Mouse (Mus musculus) embryonic fibroblast, embryonic 13.5 days (primary cell): Measurements from ENCODE around the gene Gm10282. TPM values are rescaled to one million over a fixed set of nuclear protein-coding genes. Genes with fewer than 3 reads are reported as not detected.

Experiments
- H3K27ac ChIP-seq: 2 replicates; pipeline ENCODE4 v1.5.1; 2012; ENCODE audit warnings: low read length, control low read depth, inconsistent platforms; ENCODE audit not compliant: insufficient read depth
- H3K4me1 ChIP-seq: 2 replicates; pipeline ENCODE4 v1.6.1; 2011; ENCODE audit warnings: low read length; ENCODE audit not compliant: control insufficient read depth, insufficient read depth
- H3K4me3 ChIP-seq: 2 replicates; pipeline ENCODE4 v1.5.1; 2011; ENCODE audit warnings: mild to moderate bottlenecking, control low read depth, low read length; ENCODE audit not compliant: insufficient read depth
- CTCF ChIP-seq: IDR thresholded peaks from 2 replicates; pipeline ENCODE4 v1.5.1; 2011; ENCODE audit warnings: mild to moderate bottlenecking, control low read depth, low read length, moderate library complexity, borderline replicate concordance; ENCODE audit not compliant: insufficient read depth
- POLR2A ChIP-seq: IDR thresholded peaks from 2 replicates; pipeline ENCODE4 v1.6.1; 2011; ENCODE audit warnings: low read depth, mild to moderate bottlenecking, control low read depth, low read length, moderate library complexity
- polyA plus RNA-seq: library from polyadenylated mRNA; stranded (reverse); fragments of >200 nt; gene quantifications from 2 replicates; pipeline ENCODE4 v1.2.4, GENCODE M21; 2011; ENCODE audit warnings: low read depth; ENCODE audit not compliant: missing spikeins, insufficient read length

Gm10282 gene
- polyA plus RNA-seq, 1 experiment, result 4.6 TPM

DNA sequence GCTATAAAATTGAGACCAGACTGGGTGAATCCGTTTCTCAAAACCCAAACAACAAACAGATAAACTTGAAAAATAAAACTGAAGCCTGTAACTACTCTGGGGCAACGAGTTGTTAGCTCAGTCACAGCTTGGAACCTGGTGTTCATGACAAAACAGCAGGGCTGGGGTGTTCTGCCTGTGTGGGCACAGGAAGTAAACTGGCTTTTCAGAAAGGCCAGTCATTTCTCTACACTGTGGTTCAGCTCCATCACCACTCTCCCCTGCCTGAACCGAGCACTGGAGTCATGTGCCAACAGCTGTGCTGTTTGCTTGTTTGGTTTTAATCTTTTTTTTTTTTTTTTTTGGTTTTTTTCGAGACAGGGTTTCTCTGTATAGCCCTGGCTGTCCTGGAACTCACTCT lies 38.7 kb upstream of the Gm10282 start:
- Histone ChIP-seq H3K4me3 (no peak overlapping the region), H3K27ac (no peak overlapping the region), H3K4me1 (no peaks in the 10 kb centered on the region)
- TF ChIP-seq POLR2A, result no peak
- TF ChIP-seq CTCF, result no peak

- no peak overlapping the region for H3K27ac ChIP-seq
- no peak overlapping the region for H3K4me3 ChIP-seq
- no peak for TF ChIP-seq CTCF
- no peak for TF ChIP-seq POLR2A
- H3K4me1 ChIP-seq, result no peaks in the 10 kb centered on the region
Measured at GRCm38 (mm10) chr8:72342556-72343300, 37.7 kb upstream of the Gm10282 start.

DNA sequence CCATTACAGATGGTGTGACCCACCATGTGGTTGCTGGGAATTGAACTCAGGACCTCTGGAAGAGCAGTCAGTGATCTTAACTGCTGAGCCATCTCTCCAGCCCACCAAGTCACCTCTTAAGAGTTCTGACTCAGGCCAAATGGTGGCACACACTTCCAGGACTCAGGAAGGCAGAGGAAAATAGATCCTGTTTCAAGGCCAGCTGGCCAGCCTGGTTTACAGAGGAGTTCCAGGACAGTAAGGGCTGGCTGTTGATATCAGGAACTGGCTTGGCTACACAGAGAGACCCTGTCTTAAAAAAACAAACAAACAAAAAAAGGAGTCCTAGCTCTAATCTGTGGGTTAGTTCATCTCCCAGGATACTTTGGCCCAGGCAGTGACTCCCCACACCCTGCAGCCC lies 32.0 kb upstream of the Gm10282 start:
- no peak for TF ChIP-seq CTCF
- no peak for TF ChIP-seq POLR2A
- Histone ChIP-seq H3K4me3 (no peak overlapping the region), H3K4me1 (no peaks in the 10 kb centered on the region)

GRCm38 (mm10) chr8:72336273-72336672 lies 31.2 kb upstream of the Gm10282 start:
- H3K27ac ChIP-seq, result no peak overlapping the region
- H3K4me1 ChIP-seq, result no peaks in the 10 kb centered on the region
- no peak for TF ChIP-seq POLR2A
- no peak for TF ChIP-seq CTCF
- no peak overlapping the region for H3K4me3 ChIP-seq

More for the DNA sequence above, 32.0 kb upstream of the Gm10282 start:
- no peak overlapping the region for H3K27ac ChIP-seq

GRCm38 (mm10) chr8:72334144-72334641 lies 29.1 kb upstream of the Gm10282 start:
- TF ChIP-seq CTCF, result no peak
- TF ChIP-seq POLR2A, result no peak
- Histone ChIP-seq H3K4me3 (no peak overlapping the region), H3K4me1 (peaks cover 3% of the 10 kb centered on the region; the same call in 1 of the 2 replicates), H3K27ac (no peak overlapping the region)

DNA sequence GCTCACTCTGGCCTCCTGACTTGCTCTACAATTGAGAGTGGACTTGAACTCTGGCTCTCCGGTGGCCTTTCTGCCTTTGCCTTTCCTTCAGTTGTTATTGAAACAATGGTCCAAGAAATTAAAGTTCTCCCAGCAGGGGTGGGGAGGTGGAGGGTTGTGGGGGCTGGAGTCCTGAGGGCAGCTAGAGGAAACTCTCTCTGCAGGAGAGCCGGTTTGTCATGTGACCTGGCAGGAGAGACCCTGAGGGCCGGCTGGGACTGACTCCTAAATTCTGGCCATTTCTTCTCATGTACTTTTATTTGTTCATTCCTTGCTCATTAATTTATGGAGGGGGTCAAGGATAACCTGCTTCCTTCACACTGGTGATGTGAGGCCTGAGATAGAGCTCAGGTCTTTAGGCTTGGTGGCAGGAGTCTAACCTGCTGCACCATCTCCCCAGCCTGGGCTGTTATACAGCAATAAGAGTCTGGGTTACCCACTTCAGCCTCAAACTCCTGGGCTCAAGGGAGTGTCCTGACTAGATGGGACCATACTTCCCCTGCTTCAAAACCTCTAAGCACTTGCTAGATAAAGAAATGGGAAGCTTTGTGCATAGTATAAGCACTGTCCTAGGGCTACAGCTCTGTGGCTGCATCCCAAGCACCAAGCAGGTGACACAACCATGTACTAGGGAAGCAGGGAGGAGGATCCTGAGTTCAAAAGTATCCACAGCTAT lies 28.5 kb upstream of the Gm10282 start:
- no peak for TF ChIP-seq CTCF
- no peak for TF ChIP-seq POLR2A
- Histone ChIP-seq H3K4me3 (no peak overlapping the region), H3K27ac (no peak overlapping the region), H3K4me1 (peaks cover 3% of the 10 kb centered on the region; the same call in 1 of the 2 replicates)

DNA sequence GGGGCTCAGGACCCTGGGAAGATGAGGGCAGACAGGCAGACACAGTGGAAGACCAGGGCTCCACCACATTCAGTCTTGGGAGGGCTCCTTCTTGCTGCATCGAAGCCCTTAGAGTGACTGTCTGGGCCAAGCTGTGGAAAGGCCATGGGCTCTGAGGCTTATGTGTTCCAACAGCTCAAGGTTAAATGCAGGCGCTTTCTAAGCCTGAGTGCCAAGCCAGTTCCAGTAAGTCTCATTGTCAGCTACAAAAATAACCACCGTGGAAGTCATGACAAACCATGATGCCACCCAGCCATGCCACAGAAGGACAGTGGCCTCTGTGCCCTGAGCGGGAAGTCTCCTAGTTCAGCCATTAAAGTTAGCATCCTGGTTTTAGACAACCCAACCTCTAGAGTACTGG lies 26.6 kb upstream of the Gm10282 start:
- Histone ChIP-seq H3K4me1 (peaks cover 3% of the 10 kb centered on the region; the same call in 1 of the 2 replicates), H3K4me3 (no peak overlapping the region), H3K27ac (no peak overlapping the region)
- TF ChIP-seq CTCF (no peak), POLR2A (no peak)

DNA sequence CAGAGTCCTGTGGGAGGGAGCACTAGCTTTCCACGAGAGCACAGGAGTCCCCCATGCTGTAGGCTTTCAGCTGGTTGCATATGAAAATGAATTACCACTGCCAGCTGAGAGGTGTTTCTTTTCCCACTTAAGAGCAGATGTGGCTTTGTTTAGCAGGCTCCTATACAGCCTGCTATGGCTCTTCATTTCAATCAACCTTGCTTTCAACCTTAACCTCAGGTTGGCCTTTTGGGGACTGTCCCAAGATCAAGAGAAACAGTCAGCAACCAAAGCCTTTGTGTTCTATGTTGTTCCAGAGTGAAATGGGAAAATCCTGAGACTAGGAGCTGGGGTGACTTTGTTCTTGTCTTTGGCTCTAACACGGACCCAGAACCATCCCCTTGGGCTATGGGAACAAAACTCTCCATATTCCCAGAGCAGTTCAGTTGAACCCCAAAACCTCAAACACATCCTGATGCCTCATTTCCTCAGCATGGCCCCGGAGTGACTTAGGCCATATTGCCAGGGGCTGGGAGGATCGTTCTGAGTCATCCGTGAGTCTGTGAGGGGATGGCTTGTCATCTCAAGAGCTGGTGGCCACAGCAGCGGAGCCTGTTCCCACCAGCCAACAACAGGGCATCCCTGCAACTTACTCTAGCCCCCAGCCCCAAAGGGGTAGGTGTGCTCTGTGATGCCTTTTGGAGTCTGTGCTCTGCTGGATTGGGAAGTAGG lies 25.9 kb upstream of the Gm10282 start:
- no peak overlapping the region for H3K4me3 ChIP-seq
- TF ChIP-seq CTCF (no peak), POLR2A (no peak)
- H3K27ac ChIP-seq, result no peak overlapping the region
- H3K4me1 ChIP-seq, result peaks cover 3% of the 10 kb centered on the region; the same call in 1 of the 2 replicates

GRCm38 (mm10) chr8:72329116-72329515 lies 24.1 kb upstream of the Gm10282 start:
- H3K4me1 ChIP-seq, result peaks cover 3% of the 10 kb centered on the region; the same call in 1 of the 2 replicates
- no peak for TF ChIP-seq CTCF
- TF ChIP-seq POLR2A, result no peak
- no peak overlapping the region for H3K4me3 ChIP-seq
- H3K27ac ChIP-seq, result no peak overlapping the region

DNA sequence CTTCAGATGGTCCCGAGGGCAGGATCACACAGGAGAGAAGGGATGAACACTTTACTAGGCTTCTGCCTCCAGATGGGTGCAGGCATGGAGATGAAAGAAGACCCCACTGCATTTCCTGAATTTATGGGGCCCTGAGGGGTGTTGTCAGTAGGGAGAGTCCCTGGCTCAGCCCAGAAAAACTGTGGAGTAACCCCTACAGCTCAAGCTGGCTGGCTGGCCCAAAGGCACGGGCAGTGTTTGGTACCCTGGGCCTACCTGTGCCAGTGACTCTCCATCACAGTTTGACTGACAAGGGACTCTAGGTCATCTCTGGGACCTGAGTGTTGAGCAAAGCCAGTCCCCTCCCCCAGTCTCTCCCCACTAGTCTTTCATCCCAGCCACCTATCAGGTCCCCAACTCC lies 19.6 kb upstream of the Gm10282 start:
- no peak overlapping the region for H3K4me3 ChIP-seq
- H3K27ac ChIP-seq, result no peak overlapping the region
- TF ChIP-seq CTCF (no peak), POLR2A (no peak)
- H3K4me1 ChIP-seq, result peaks cover 2% of the 10 kb centered on the region; the same call in 1 of the 2 replicates
